Mouse (Mus musculus): ENCODE data around the gene Fbxw7. TPM values are rescaled to one million over a fixed set of nuclear protein-coding genes. Genes with fewer than 3 reads are reported as not detected.

Fbxw7 gene
- polyA plus RNA-seq, 1 experiment from 2014 or later, result 13.7 TPM

- no peak overlapping the region for H3K27ac ChIP-seq (replicated peaks; ENCODE audit: low read depth, low read length)
- no peak overlapping the region for H3K4me3 ChIP-seq (ENCODE audit: low read depth, low read length)
- no peaks in the 10 kb centered on the region for H3K27me3 ChIP-seq (replicated peaks; ENCODE audit: control insufficient read depth, insufficient read depth, low read length)
- no peak overlapping the region for H3K4me2 ChIP-seq (ENCODE audit: low read depth, low read length)
- H3K4me1 ChIP-seq (ENCODE audit: control insufficient read depth, insufficient read depth, low read length), result no peaks in the 10 kb centered on the region
- ATAC-seq (ENCODE audit: low read depth) (no peak), DNase-seq (ENCODE audit: low spot score) (no peak)
- H3K9ac ChIP-seq (ENCODE audit: low read depth, low read length), result no peak overlapping the region
- peaks cover 24% of the 10 kb centered on the region; the same call in 1 of the 2 replicates for H3K36me3 ChIP-seq (ENCODE audit: control insufficient read depth, insufficient read depth, low read length)
- 98% methylated on average over 2 of the region's 2 CpGs for WGBS
- no peaks in the 10 kb centered on the region for H3K9me3 ChIP-seq (ENCODE audit: control insufficient read depth, low read length)
These were observed 165.1 kb downstream of the Fbxw7 start for GRCm38 (mm10) chr3:84980158-84980557.

DNA sequence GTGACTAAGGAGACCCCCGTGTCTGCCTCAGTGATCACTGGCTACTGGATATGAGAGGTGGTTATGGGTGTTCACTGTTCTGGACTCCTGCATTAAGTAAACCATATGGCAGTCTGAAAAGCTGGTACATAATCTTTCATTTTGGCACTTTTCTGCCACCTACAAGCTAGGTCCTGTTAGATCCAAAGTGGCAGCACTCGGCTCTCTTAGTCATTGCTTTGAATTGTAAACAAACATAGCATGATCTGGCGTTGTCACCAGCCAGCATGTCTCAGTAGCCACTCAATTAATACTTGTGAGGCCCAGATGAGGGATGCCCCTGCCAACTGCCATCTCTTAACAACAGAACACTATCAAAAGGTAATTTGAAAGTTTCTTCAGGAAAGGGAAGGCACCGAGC lies 167.6 kb downstream of the Fbxw7 start:
- peaks cover 5% of the 10 kb centered on the region; the same call in 1 of the 2 replicates for H3K36me3 ChIP-seq (ENCODE audit: control insufficient read depth, insufficient read depth, low read length)
- no peaks in the 10 kb centered on the region for H3K9me3 ChIP-seq (ENCODE audit: control insufficient read depth, low read length)
- no peak overlapping the region for H3K27ac ChIP-seq (replicated peaks; ENCODE audit: low read depth, low read length)
- DNase-seq (ENCODE audit: low spot score) (no peak), ATAC-seq (ENCODE audit: low read depth) (no peak)
- H3K9ac ChIP-seq (ENCODE audit: low read depth, low read length), result no peak overlapping the region
- 61% methylated on average over 4 of the region's 4 CpGs for WGBS
- no peaks in the 10 kb centered on the region for H3K4me1 ChIP-seq (ENCODE audit: control insufficient read depth, insufficient read depth, low read length)
- no peaks in the 10 kb centered on the region for H3K27me3 ChIP-seq (replicated peaks; ENCODE audit: control insufficient read depth, insufficient read depth, low read length)
- no peak overlapping the region for H3K4me3 ChIP-seq (ENCODE audit: low read depth, low read length)
- no peak overlapping the region for H3K4me2 ChIP-seq (ENCODE audit: low read depth, low read length)

DNA sequence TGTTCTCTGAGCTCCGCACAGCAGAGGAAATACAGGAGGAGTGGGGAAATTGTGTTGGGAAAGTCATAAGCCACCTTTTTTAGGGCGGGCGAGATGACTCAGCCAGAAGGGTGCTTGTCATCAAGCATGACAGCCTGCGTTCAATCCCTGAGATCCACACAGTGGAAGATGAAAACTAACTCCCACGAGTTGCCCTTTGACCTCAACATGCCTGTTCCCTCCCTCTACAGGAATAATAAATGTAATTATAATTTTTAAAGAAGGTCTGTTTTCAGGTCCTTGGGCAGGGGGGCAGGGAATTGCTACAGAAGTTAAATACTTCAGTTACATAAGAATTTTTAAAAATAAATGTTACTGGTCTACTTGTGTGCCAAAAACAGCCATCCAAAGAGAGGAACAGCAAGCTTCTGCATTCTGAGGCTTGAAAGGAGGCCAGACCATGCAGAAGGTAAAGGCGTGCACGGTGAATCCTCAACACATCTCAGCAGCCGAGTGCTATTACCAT lies 170.1 kb downstream of the Fbxw7 start:
- no peaks in the 10 kb centered on the region for H3K9me3 ChIP-seq (ENCODE audit: control insufficient read depth, low read length)
- H3K36me3 ChIP-seq (ENCODE audit: control insufficient read depth, insufficient read depth, low read length), result 0 out of 2 replicates have a peak, but pooled peaks cover 1% of the 10 kb centered on the region
- no peak for ATAC-seq (ENCODE audit: low read depth)
- H3K9ac ChIP-seq (ENCODE audit: low read depth, low read length), result no peak overlapping the region
- H3K27ac ChIP-seq (replicated peaks; ENCODE audit: low read depth, low read length), result no peak overlapping the region
- DNase-seq (ENCODE audit: low spot score), result no peak
- no peak overlapping the region for H3K4me3 ChIP-seq (ENCODE audit: low read depth, low read length)
- no peaks in the 10 kb centered on the region for H3K4me1 ChIP-seq (ENCODE audit: control insufficient read depth, insufficient read depth, low read length)
- WGBS, result 83% methylated on average over 8 of the region's 8 CpGs
- H3K27me3 ChIP-seq (replicated peaks; ENCODE audit: control insufficient read depth, insufficient read depth, low read length), result no peaks in the 10 kb centered on the region
- H3K4me2 ChIP-seq (ENCODE audit: low read depth, low read length), result no peak overlapping the region

DNA sequence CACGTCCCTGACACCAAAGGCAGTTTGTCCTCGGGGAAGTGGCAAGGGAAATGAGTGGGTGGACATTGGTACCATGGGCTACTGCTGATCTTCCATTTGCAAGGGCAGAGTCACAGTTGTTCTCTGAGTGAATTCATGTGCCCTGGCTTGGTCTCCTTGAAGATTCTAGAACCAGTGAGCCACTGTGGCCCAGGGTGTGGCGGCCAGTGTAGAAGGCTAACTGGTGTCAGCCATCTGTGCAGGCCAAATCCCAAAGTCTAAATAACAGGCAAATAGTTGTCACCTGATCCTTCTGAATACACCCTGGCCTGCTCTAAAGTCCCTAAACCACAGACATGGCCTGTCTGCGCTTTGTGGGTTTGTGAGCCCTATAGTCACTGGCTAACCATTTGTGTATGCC lies 173.8 kb downstream of the Fbxw7 start:
- WGBS, result 83% methylated on average over 4 of the region's 4 CpGs
- no peak overlapping the region for H3K4me3 ChIP-seq (ENCODE audit: low read depth, low read length)
- H3K27me3 ChIP-seq (replicated peaks; ENCODE audit: control insufficient read depth, insufficient read depth, low read length), result no peaks in the 10 kb centered on the region
- no peak overlapping the region for H3K4me2 ChIP-seq (ENCODE audit: low read depth, low read length)
- no peaks in the 10 kb centered on the region for H3K4me1 ChIP-seq (ENCODE audit: control insufficient read depth, insufficient read depth, low read length)
- ATAC-seq (ENCODE audit: low read depth) (0 out of 2 replicates have a peak, but pooled peaks have one; percentile 30), DNase-seq (ENCODE audit: low spot score) (peak; percentile 47)
- no peaks in the 10 kb centered on the region for H3K36me3 ChIP-seq (ENCODE audit: control insufficient read depth, insufficient read depth, low read length)
- H3K27ac ChIP-seq (replicated peaks; ENCODE audit: low read depth, low read length), result no peak overlapping the region
- no peaks in the 10 kb centered on the region for H3K9me3 ChIP-seq (ENCODE audit: control insufficient read depth, low read length)
- H3K9ac ChIP-seq (ENCODE audit: low read depth, low read length), result no peak overlapping the region

DNA sequence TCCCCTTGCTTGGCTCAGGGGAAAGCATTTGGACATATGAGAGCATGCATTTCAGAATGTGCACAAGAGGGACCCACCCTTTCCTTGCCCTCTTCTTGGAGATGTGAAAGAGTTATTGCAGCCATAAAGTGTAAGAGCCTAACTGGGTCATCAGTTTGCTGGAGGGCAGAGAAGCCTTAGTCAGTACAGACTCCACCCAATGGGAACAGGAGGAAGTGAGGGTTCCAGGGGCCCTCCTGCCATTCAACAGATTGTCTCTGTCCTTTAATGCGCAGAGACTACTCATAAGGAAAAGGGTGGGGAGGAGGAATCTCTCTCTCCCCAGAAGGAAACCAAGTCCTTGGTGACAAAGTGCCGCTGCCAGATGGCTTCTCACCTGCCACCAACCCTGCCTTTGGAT lies 190.2 kb downstream of the Fbxw7 start:
- Histone ChIP-seq H3K9me3 (ENCODE audit: control insufficient read depth, low read length) (no peaks in the 10 kb centered on the region), H3K36me3 (ENCODE audit: control insufficient read depth, insufficient read depth, low read length) (no peaks in the 10 kb centered on the region), H3K4me2 (ENCODE audit: low read depth, low read length) (no peak overlapping the region), H3K27me3 (replicated peaks; ENCODE audit: control insufficient read depth, insufficient read depth, low read length) (no peaks in the 10 kb centered on the region), H3K4me3 (ENCODE audit: low read depth, low read length) (no peak overlapping the region), H3K27ac (replicated peaks; ENCODE audit: low read depth, low read length) (no peak overlapping the region), H3K9ac (ENCODE audit: low read depth, low read length) (no peak overlapping the region), H3K4me1 (ENCODE audit: control insufficient read depth, insufficient read depth, low read length) (no peaks in the 10 kb centered on the region)
- ATAC-seq (ENCODE audit: low read depth) (no peak), DNase-seq (ENCODE audit: low spot score) (no peak)
- 93% methylated on average over 2 of the region's 2 CpGs for WGBS

DNA sequence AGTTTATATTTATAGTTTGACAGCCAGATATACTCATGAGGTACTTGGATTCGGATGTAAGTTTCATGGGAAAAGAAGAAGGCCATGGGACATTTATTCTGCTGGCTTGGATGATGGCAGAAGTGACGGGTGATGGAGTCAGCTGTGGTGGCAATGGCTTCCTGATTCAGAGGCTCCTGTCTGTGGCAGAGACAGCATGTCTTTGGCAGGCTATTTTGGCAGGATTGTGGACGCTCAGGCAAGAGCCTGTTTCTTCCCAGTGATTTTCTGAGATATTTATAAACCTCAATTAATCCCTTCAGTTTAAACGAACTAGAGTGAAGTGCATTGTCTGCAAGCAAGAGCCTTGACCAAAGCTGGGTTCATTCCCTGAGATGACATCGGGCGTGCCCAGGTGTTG lies 197.8 kb downstream of the Fbxw7 start:
- DNase-seq (ENCODE audit: low spot score) (no peak), ATAC-seq (ENCODE audit: low read depth) (no peak)
- H3K4me3 ChIP-seq (ENCODE audit: low read depth, low read length), result no peak overlapping the region
- H3K27me3 ChIP-seq (replicated peaks; ENCODE audit: control insufficient read depth, insufficient read depth, low read length), result no peaks in the 10 kb centered on the region
- no peaks in the 10 kb centered on the region for H3K36me3 ChIP-seq (ENCODE audit: control insufficient read depth, insufficient read depth, low read length)
- WGBS, result 87% methylated on average over 6 of the region's 6 CpGs
- no peak overlapping the region for H3K9ac ChIP-seq (ENCODE audit: low read depth, low read length)
- no peaks in the 10 kb centered on the region for H3K4me1 ChIP-seq (ENCODE audit: control insufficient read depth, insufficient read depth, low read length)
- no peak overlapping the region for H3K27ac ChIP-seq (replicated peaks; ENCODE audit: low read depth, low read length)
- H3K9me3 ChIP-seq (ENCODE audit: control insufficient read depth, low read length), result no peaks in the 10 kb centered on the region
- H3K4me2 ChIP-seq (ENCODE audit: low read depth, low read length), result no peak overlapping the region

- Histone ChIP-seq H3K4me2 (ENCODE audit: low read depth, low read length) (no peak overlapping the region), H3K36me3 (ENCODE audit: control insufficient read depth, insufficient read depth, low read length) (no peaks in the 10 kb centered on the region), H3K27ac (replicated peaks; ENCODE audit: low read depth, low read length) (no peak overlapping the region), H3K27me3 (replicated peaks; ENCODE audit: control insufficient read depth, insufficient read depth, low read length) (no peaks in the 10 kb centered on the region), H3K9me3 (ENCODE audit: control insufficient read depth, low read length) (no peaks in the 10 kb centered on the region), H3K9ac (ENCODE audit: low read depth, low read length) (no peak overlapping the region), H3K4me3 (ENCODE audit: low read depth, low read length) (no peak overlapping the region), H3K4me1 (ENCODE audit: control insufficient read depth, insufficient read depth, low read length) (no peaks in the 10 kb centered on the region)
- DNase-seq (ENCODE audit: low spot score) (peak; percentile 13), ATAC-seq (ENCODE audit: low read depth) (no peak)
- WGBS, result 52% methylated on average over 9 of the region's 9 CpGs
These were observed 200.6 kb downstream of the Fbxw7 start for GRCm38 (mm10) chr3:85015667-85016066.

DNA sequence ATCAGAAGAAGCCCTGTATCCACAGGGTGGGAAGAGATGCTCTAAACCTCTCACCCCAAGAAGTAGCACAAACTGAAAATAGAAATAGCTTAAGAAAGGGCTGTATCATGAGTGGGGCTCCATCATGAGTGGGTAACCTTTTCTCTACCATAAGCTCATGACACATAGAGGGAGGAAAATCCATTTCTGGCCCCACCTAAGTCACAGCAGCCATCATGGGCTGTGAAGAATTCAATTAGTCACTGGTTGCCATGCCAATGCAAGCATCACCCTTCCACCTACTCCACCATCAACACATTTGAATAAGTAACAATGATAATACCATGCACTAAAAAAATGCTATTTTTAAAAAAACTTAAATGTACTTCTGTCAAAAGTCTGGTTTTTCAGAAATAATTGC lies 205.1 kb downstream of the Fbxw7 start:
- no peak for ATAC-seq (ENCODE audit: low read depth)

DNA sequence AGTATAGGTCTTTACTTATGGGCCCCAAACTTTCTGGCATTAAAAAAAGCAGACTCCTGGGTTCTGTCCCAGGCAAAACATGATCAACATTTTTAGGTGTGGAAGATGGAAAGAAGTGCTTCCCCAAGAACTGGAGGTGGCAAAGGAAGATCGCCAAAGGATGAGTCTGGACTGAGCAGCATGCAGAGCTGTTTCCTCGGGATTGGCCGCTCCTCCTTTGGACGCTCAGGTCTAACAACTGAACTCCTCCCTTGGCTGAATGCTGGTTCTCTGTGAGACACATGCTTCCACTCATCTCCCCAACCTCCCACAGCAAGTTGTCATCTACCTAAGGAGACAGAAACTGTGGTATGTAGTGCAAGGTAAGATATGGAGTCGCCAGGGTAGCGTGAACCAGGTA lies 206.7 kb downstream of the Fbxw7 start:
- WGBS, result 94% methylated on average over 6 of the region's 6 CpGs

More for the DNA sequence above, 205.1 kb downstream of the Fbxw7 start:
- no peak for DNase-seq (ENCODE audit: low spot score)
- Histone ChIP-seq H3K4me1 (ENCODE audit: control insufficient read depth, insufficient read depth, low read length) (no peaks in the 10 kb centered on the region), H3K27me3 (replicated peaks; ENCODE audit: control insufficient read depth, insufficient read depth, low read length) (no peaks in the 10 kb centered on the region), H3K4me3 (ENCODE audit: low read depth, low read length) (no peak overlapping the region), H3K9ac (ENCODE audit: low read depth, low read length) (no peak overlapping the region), H3K27ac (replicated peaks; ENCODE audit: low read depth, low read length) (no peak overlapping the region), H3K9me3 (ENCODE audit: control insufficient read depth, low read length) (no peaks in the 10 kb centered on the region), H3K36me3 (ENCODE audit: control insufficient read depth, insufficient read depth, low read length) (no peaks in the 10 kb centered on the region), H3K4me2 (ENCODE audit: low read depth, low read length) (no peak overlapping the region)

More for the DNA sequence above, 206.7 kb downstream of the Fbxw7 start:
- no peaks in the 10 kb centered on the region for H3K36me3 ChIP-seq (ENCODE audit: control insufficient read depth, insufficient read depth, low read length)
- H3K4me1 ChIP-seq (ENCODE audit: control insufficient read depth, insufficient read depth, low read length), result no peaks in the 10 kb centered on the region
- DNase-seq (ENCODE audit: low spot score) (no peak), ATAC-seq (ENCODE audit: low read depth) (no peak)
- H3K27ac ChIP-seq (replicated peaks; ENCODE audit: low read depth, low read length), result no peak overlapping the region
- H3K27me3 ChIP-seq (replicated peaks; ENCODE audit: control insufficient read depth, insufficient read depth, low read length), result no peaks in the 10 kb centered on the region
- no peak overlapping the region for H3K4me3 ChIP-seq (ENCODE audit: low read depth, low read length)
- no peak overlapping the region for H3K9ac ChIP-seq (ENCODE audit: low read depth, low read length)
- no peaks in the 10 kb centered on the region for H3K9me3 ChIP-seq (ENCODE audit: control insufficient read depth, low read length)
- no peak overlapping the region for H3K4me2 ChIP-seq (ENCODE audit: low read depth, low read length)

Measured in embryonic facial prominence, embryonic 14.5 days (tissue).